Mouse (Mus musculus) C2C12 (cell line): Measurements from ENCODE around the gene Psma1.

ENCODE experiments used
- CTCF ChIP-seq: IDR thresholded peaks from one replicate; pipeline ENCODE4 v1.5.1; 2011; ENCODE audit not compliant: control insufficient read depth, insufficient read depth, insufficient read length
- FOSL1 ChIP-seq: IDR thresholded peaks from one replicate; pipeline ENCODE4 v1.8.0; 2011; ENCODE audit warnings: mild to moderate bottlenecking, low read length; ENCODE audit not compliant: poor library complexity, insufficient read depth, severe bottlenecking
- MYOD1 ChIP-seq: IDR thresholded peaks from one replicate; pipeline ENCODE4 v1.6.1; 2011; ENCODE audit warnings: low read depth; ENCODE audit not compliant: control insufficient read depth, insufficient read length

DNA sequence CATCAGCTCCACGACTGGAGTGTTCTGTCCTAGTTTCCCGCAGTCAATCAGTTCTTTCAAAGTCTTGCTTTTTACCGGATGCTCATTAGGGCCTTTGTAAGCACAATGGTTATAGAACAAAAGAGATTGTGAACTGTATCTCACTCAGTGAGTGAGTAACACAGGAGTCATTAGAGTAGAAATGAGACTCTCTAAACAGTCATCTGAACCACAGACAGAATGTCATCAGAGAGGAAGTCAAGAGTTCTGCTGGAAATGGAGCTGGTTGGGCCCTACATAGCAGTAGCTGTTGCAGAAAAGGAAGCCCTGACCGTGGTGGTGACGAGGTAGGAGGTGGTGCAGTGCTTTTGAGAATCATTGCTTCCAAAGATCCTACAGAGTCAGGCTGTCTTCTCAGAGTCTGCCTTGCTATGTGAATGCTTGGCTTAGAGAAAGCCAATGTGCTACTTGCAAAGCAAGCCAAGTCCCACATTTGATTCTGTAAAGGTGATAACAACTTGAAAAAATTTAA is 40.5 kb upstream of the Psma1 start:
- TF ChIP-seq CTCF, result no peak
- TF ChIP-seq MYOD1, result no peak
- TF ChIP-seq FOSL1, result peak; percentile 55
